Mouse (Mus musculus) midbrain, embryonic 13.5 days (tissue): Measurements from ENCODE around the gene Aff1. TPM values are rescaled to one million over a fixed set of nuclear protein-coding genes. Genes with fewer than 3 reads are reported as not detected.

Source experiments
- ATAC-seq: fragments of 200-750 bp; cut with Nextera tagmentation; 2 replicates; pipeline ENCODE4 v1.8.0; 2017; ENCODE audit warnings: mild to moderate bottlenecking, moderate TSS enrichment, moderate library complexity
- H3K27ac ChIP-seq: fragments of 300-500 bp; sonication (generic); 2 replicates; pipeline ENCODE4 v1.5.1; 2015; ENCODE audit warnings: inconsistent platforms, mild to moderate bottlenecking, moderate library complexity
- H3K27me3 ChIP-seq: fragments of 300-500 bp; sonication (generic); 2 replicates; pipeline ENCODE4 v1.6.1; 2015; ENCODE audit warnings: mild to moderate bottlenecking, inconsistent platforms
- H3K36me3 ChIP-seq: fragments of 300-500 bp; sonication (generic); 2 replicates; pipeline ENCODE4 v1.6.1; 2015; ENCODE audit warnings: mild to moderate bottlenecking, inconsistent platforms
- H3K4me1 ChIP-seq: fragments of 300-500 bp; sonication (generic); replicated peaks from 2 replicates; pipeline ENCODE4 v1.6.1; 2015; ENCODE audit warnings: inconsistent platforms
- H3K4me2 ChIP-seq: fragments of 300-500 bp; sonication (generic); replicated peaks from 2 replicates; pipeline ENCODE4 v1.6.1; 2015; ENCODE audit warnings: moderate library complexity, mild to moderate bottlenecking, inconsistent platforms
- H3K4me3 ChIP-seq: fragments of 300-500 bp; sonication (generic); replicated peaks from 2 replicates; pipeline ENCODE4 v1.5.1; 2015; ENCODE audit warnings: mild to moderate bottlenecking, inconsistent platforms
- H3K9ac ChIP-seq: fragments of 300-500 bp; sonication (generic); replicated peaks from 2 replicates; pipeline ENCODE4 v1.6.1; 2015; ENCODE audit warnings: mild to moderate bottlenecking, inconsistent platforms
- H3K9me3 ChIP-seq: fragments of 300-500 bp; sonication (generic); 2 replicates; pipeline ENCODE4 v1.6.1; 2016; ENCODE audit warnings: mild to moderate bottlenecking, inconsistent platforms
- WGBS: fragments of 180-500 bp; shearing (Covaris S2); methylation state at CpG from one replicate; pipeline ENCODE4 v1.1.7; 2015; 5-methylcytosine and 5-hydroxymethylcytosine counted together
- polyA plus RNA-seq: library from polyadenylated mRNA; unstranded; fragments of >200 nt; fragmentation: Nextera tagmentation; extraction: Ambion mirVana; gene quantifications from 2 replicates; pipeline ENCODE4 v1.2.1, GENCODE M21; 2015

Gene Aff1
- polyA plus RNA-seq, 1 experiment from 2014 or later, result 2.3 TPM

DNA sequence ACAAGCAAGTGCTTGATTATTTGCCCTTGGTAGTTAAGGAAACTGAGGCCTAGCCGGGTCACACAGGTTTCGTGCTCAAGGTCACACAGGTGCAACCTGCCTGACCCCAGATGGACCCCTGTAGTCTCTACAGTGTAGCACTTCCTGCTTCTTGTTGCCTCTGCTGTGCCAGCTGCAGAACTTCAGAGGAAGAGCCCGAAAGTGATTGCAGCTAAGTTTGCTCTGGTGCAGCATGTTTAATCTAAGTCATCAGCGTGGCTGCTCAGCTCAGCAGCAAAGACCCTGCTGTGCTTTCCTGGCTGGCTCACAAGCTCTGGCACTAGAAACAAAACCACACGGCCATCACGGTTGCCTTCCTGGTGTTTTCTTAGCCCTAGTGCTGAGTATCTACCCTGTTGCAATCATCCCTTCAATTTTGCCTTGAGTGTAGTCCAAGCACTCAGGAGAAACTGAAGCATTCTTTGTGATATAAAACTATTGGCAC lies 64.1 kb downstream of the Aff1 start:
- H3K4me3 ChIP-seq, result no peak overlapping the region
- H3K4me1 ChIP-seq, result peaks cover 21% of the 10 kb centered on the region
- whole genome bisulfite sequencing, result 63% methylated on average over 6 of the region's 6 CpGs

GRCm38 (mm10) chr5:103758491-103758890 lies 66.3 kb downstream of the Aff1 start:
- H3K4me3 ChIP-seq, result no peak overlapping the region
- H3K4me1 ChIP-seq, result peaks cover 14% of the 10 kb centered on the region
- no peak for ATAC-seq
- H3K27ac ChIP-seq, result no peak overlapping the region
- H3K27me3 ChIP-seq, result peaks cover 29% of the 10 kb centered on the region
- H3K9ac ChIP-seq, result no peak overlapping the region
- no peaks in the 10 kb centered on the region for H3K36me3 ChIP-seq
- H3K4me2 ChIP-seq, result no peak overlapping the region
- 78% methylated on average over 4 of the region's 4 CpGs for WGBS
- no peaks in the 10 kb centered on the region for H3K9me3 ChIP-seq

More for the DNA sequence above, 64.1 kb downstream of the Aff1 start:
- no peak overlapping the region for H3K27ac ChIP-seq
- no peak overlapping the region for H3K4me2 ChIP-seq
- peaks cover 44% of the 10 kb centered on the region for H3K27me3 ChIP-seq
- no peaks in the 10 kb centered on the region for H3K9me3 ChIP-seq
- ATAC-seq, result no peak
- H3K9ac ChIP-seq, result no peak overlapping the region
- H3K36me3 ChIP-seq, result no peaks in the 10 kb centered on the region

GRCm38 (mm10) chr5:103759489-103760424 lies 67.6 kb downstream of the Aff1 start:
- H3K9ac ChIP-seq, result 0 out of 2 replicates have a peak overlapping the region, but pooled peaks have one; percentile 2
- peak overlapping the region; percentile 24 for H3K4me3 ChIP-seq
- ATAC-seq, result 0 out of 2 replicates have a peak, but pooled peaks have one; percentile 9
- H3K4me1 ChIP-seq, result peaks cover 13% of the 10 kb centered on the region
- WGBS, result 38% methylated on average over 14 of the region's 14 CpGs
- no peak overlapping the region for H3K27ac ChIP-seq
- no peaks in the 10 kb centered on the region for H3K9me3 ChIP-seq
- peaks cover 28% of the 10 kb centered on the region for H3K27me3 ChIP-seq
- H3K4me2 ChIP-seq, result peak overlapping the region; percentile 48
- H3K36me3 ChIP-seq, result no peaks in the 10 kb centered on the region

DNA sequence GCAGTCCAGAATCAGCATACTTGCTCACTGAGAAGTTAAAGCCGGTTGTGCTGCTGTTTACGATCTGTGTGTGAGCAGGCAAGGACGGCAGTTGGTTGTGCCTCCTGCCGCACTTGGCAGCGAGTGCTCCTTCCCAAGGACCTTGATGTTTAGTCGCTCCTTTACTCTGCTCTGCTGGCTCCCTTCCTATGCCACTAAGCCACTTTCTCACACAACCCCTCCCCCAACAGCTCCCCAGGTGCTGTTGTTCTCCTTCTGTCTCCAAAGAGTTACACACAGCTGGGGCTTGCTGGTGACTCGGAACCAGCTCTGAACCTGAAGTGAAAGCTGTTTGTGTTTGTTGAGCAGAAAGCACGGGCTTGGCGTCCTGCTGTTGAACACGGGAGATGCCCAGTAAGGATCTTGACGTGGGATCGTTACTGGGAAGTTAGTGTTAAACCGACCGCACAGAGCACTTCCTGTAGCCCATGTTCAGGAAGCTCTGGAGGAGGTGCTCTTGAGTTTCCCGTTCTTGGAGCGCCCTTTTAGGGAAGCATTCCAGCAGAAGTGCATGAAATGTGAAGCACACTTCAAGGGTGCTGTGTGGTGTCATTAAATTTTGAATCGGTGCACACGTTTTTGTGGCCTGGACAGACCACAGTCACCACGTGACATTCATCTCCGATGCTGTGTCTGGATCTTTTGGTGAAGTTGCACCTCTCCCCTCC lies 68.4 kb downstream of the Aff1 start:
- WGBS, result 4% methylated on average over 20 of the region's 20 CpGs
- Histone ChIP-seq H3K27ac (no peak overlapping the region), H3K4me2 (peak overlapping the region; percentile 48), H3K4me3 (peak overlapping the region; percentile 24), H3K27me3 (peaks cover 22% of the 10 kb centered on the region), H3K36me3 (no peaks in the 10 kb centered on the region), H3K4me1 (peaks cover 11% of the 10 kb centered on the region), H3K9ac (peak overlapping the region; percentile 2; the same call in 1 of the 2 replicates), H3K9me3 (no peaks in the 10 kb centered on the region)
- ATAC-seq, result 0 out of 2 replicates have a peak, but pooled peaks have one; percentile 30

GRCm38 (mm10) chr5:103761754-103762153 lies 69.6 kb downstream of the Aff1 start:
- no peak overlapping the region for H3K4me3 ChIP-seq
- peaks cover 11% of the 10 kb centered on the region; the same call in 1 of the 2 replicates for H3K27me3 ChIP-seq
- H3K27ac ChIP-seq, result no peak overlapping the region
- no peaks in the 10 kb centered on the region for H3K36me3 ChIP-seq
- 92% methylated on average over 7 of the region's 7 CpGs for whole genome bisulfite sequencing
- no peak overlapping the region for H3K4me2 ChIP-seq
- ATAC-seq, result no peak
- peaks cover 9% of the 10 kb centered on the region; the same call in 1 of the 2 replicates for H3K9me3 ChIP-seq
- peaks cover 11% of the 10 kb centered on the region for H3K4me1 ChIP-seq
- H3K9ac ChIP-seq, result no peak overlapping the region

DNA sequence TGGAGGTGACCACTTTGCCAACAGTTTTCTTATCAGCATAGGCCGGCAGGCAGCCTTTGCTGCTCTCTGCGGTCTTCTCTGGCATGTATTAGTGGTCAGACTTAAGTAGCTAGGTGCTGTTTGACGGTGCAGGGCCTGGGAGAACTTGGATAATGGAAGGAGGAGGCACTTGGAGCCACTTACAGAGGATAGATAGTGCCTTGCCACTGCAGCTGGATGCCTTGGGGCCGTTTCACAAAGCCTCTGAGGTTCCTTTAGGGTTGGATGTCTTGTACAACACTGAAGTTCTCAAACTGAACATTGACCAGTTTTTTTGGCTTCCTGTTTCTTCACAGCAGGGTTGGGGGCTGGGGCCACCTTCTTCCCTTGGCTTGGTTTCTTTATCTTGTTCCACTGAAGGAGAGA lies 70.7 kb downstream of the Aff1 start:
- Histone ChIP-seq H3K9ac (no peak overlapping the region), H3K4me3 (no peak overlapping the region), H3K27ac (no peak overlapping the region), H3K27me3 (0 out of 2 replicates have a peak, but pooled peaks cover 2% of the 10 kb centered on the region), H3K36me3 (no peaks in the 10 kb centered on the region), H3K9me3 (peaks cover 9% of the 10 kb centered on the region; the same call in 1 of the 2 replicates), H3K4me2 (no peak overlapping the region), H3K4me1 (peaks cover 11% of the 10 kb centered on the region)
- WGBS, result 80% methylated on average over 4 of the region's 4 CpGs
- ATAC-seq, result no peak

- H3K4me3 ChIP-seq, result no peak overlapping the region
- no peak overlapping the region for H3K27ac ChIP-seq
- H3K9me3 ChIP-seq, result peaks cover 9% of the 10 kb centered on the region; the same call in 1 of the 2 replicates
- H3K4me2 ChIP-seq, result no peak overlapping the region
- H3K27me3 ChIP-seq, result no peaks in the 10 kb centered on the region
- ATAC-seq, result no peak
- peaks cover 6% of the 10 kb centered on the region for H3K4me1 ChIP-seq
- WGBS, result 97% methylated on average over 4 of the region's 4 CpGs
- H3K9ac ChIP-seq, result no peak overlapping the region
- H3K36me3 ChIP-seq, result no peaks in the 10 kb centered on the region
These were observed 73.2 kb downstream of the Aff1 start for GRCm38 (mm10) chr5:103765356-103765755.

DNA sequence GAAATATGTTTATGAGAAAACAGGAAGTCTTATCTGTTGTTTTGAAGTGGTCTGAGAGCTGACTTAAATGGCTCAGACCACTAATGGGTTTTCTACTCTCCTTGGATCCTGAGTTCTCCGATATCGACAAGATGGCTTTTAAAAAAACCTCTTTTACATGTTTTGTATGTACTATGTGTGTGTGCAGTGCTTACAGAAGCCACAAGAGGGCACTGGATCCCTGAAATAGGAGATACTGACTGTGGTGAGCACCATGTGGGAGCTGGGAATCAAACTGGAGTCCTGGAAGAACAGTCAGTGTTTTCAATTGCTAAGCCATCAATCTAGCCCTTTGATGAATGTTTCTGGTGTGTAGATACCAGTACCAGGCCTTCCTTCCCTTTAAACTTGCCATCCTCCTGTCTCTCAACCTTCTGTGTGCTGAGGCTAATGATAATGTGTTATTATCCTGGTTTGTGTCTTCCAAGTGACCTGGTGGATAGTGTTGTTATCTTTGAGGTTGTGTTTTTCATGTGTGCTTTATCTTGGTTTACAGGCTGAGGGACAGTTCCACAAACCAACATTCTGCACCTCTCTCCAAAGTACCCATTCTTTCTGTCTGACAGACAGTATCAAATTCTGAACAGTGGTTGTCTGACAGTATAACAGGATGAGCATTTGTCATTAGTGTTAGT lies 73.7 kb downstream of the Aff1 start:
- Histone ChIP-seq H3K9me3 (peaks cover 11% of the 10 kb centered on the region; the same call in 1 of the 2 replicates), H3K9ac (no peak overlapping the region), H3K36me3 (no peaks in the 10 kb centered on the region), H3K4me3 (no peak overlapping the region), H3K4me1 (peaks cover under 1% of the 10 kb centered on the region), H3K27me3 (no peaks in the 10 kb centered on the region), H3K4me2 (no peak overlapping the region), H3K27ac (no peak overlapping the region)
- 99% methylated on average over 2 of the region's 2 CpGs for WGBS
- ATAC-seq, result no peak

DNA sequence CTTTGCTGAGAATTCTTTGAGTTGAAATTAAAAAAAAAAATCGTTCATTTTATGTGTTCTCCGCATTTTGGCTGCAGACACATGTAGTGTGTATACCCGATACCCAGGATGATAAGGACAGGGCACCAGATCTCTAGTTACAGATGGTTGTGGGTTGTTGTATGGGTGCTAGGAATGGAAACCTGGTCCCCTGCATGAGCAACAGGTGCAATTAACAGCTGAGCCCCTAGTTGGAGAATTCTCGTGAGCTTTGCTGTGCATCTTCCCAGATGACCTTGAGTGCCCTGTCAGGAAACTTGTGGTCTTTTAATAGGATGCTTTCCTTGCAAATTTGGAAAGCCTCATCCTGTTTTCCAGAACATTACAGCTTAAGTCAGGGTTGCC lies 74.2 kb downstream of the Aff1 start:
- Histone ChIP-seq H3K27ac (no peak overlapping the region), H3K27me3 (no peaks in the 10 kb centered on the region), H3K4me1 (peaks cover 2% of the 10 kb centered on the region; the same call in 1 of the 2 replicates), H3K9ac (no peak overlapping the region), H3K36me3 (no peaks in the 10 kb centered on the region), H3K4me3 (no peak overlapping the region), H3K9me3 (peaks cover 11% of the 10 kb centered on the region; the same call in 1 of the 2 replicates), H3K4me2 (no peak overlapping the region)
- ATAC-seq, result no peak
- 99% methylated on average over 4 of the region's 4 CpGs for WGBS

DNA sequence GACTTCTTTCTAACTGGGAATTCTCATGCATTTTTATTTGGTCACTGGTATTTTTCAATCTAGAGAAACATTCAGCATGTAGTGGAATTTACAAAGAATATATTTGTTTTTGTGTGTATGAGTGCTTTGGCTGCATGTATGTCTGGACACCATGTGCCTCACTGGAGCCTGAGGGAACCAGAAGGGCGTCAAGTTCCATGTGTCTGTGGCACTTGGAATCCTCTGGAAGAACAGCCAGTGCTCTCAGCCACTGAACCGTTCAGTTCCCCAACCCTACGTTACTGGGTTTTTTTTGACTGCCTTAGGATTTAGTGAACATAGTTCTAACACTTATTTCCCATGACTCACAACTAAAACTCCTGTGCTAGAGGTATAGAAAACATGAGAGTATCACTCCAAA lies 76.8 kb downstream of the Aff1 start:
- Histone ChIP-seq H3K4me2 (no peak overlapping the region), H3K4me3 (no peak overlapping the region), H3K4me1 (peaks cover 26% of the 10 kb centered on the region), H3K27me3 (no peaks in the 10 kb centered on the region), H3K9me3 (peaks cover 11% of the 10 kb centered on the region; the same call in 1 of the 2 replicates), H3K9ac (no peak overlapping the region), H3K27ac (no peak overlapping the region), H3K36me3 (no peaks in the 10 kb centered on the region)
- no peak for ATAC-seq
- 92% methylated on average over 3 of the region's 3 CpGs for WGBS

GRCm38 (mm10) chr5:103769701-103770100 lies 77.5 kb downstream of the Aff1 start:
- Histone ChIP-seq H3K36me3 (no peaks in the 10 kb centered on the region), H3K4me2 (no peak overlapping the region), H3K27ac (no peak overlapping the region), H3K27me3 (no peaks in the 10 kb centered on the region), H3K9me3 (peaks cover 11% of the 10 kb centered on the region; the same call in 1 of the 2 replicates), H3K4me1 (peaks cover 28% of the 10 kb centered on the region), H3K4me3 (no peak overlapping the region), H3K9ac (no peak overlapping the region)
- no peak for ATAC-seq
- 94% methylated on average over 9 of the region's 9 CpGs for WGBS
